Mouse (Mus musculus): ENCODE measurements around the gene Prkar1a.

Gene Prkar1a

DNA sequence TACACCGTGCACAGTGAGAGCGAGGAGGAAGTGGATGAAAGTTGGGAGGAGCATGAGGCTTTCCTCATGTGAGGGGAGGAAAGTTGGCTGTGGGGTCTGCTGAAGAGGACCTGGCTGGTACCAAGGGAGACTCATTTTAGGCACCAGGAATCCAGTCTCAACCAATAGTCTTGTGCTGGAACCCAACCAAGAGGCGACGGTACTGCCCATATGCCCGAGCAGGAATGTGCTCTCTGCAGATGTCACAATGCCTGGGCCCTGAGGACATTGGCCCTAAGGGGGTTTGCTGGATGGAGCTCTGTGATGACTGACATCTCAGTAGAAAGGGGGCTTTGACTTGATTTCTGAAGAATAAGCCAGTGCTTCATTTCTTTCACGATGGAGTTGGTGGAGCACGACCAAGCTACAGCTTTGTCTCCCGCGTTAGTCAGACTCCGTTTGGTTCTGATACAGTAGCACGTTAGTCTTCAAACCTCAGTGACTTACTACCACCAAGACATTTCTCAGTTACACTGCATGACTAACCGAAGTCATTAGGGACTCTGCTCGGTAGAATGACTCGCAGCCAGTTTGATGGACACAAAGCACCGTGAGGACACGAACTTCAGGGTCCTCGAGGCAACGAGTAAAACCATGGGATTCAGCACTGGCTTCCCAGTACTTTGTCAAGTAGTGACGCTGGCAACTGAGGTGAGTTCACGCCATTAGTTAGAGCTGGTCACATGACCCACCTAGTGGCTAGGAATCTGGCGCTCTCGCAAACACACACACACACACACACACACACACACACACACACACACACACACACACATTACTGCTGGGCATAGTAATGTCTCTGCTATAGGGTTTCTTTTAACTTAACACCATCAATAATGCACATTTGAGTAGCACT, 55.4 kb downstream of the Prkar1a start:
- DNase-seq (ENCODE audit: low read depth in 2 of 2, low spot score in 2 of 2) = no peak

- DNase-seq (ENCODE audit: low read depth in 2 of 2, low spot score in 2 of 2) = no peak
These were observed 56.3 kb downstream of the Prkar1a start for GRCm38 (mm10) chr11:109705336-109706054.

DNA sequence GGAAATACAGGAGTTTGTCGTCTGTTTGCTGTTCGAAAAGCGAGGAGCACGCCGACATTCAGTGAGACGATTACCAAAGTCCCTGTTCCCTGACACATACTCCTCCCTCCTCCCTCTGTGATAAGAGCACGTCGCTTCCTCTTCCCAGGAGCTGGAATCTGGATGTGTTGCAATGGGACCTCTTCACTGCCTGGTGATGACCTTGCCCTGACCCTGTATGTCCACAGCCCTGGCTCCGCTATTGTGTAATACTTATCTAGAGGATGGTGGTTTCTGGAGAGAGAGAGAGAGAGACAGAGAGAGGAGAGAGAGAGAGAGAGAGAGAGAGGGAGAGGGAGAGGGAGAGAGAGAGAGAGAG, 56.8 kb downstream of the Prkar1a start:
- no peak for DNase-seq (ENCODE audit: low read depth in 2 of 2, low spot score in 2 of 2)

DNA sequence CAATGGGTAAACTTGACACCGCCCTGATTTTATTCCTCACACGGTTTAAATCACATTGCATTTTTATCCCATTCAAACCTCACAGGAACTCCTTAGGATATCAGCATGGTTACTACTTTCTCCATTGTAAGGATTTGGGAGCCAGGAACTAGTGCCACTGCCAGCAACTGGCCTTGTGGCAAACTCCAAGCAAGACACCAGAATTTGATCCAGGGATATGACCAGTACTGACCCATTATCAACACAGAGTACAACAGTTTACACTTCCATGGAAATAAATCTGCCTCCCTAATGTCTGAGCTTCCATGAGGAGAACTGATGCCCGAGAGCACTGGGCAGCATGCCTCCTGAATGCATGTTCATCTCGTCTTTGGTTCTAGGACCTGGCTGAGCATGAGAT, 57.4 kb downstream of the Prkar1a start:
- no peak for DNase-seq (ENCODE audit: low read depth in 2 of 2, low spot score in 2 of 2)

- DNase-seq (ENCODE audit: low read depth in 2 of 2, low spot score in 2 of 2) = no peak
These were observed 58.2 kb downstream of the Prkar1a start for GRCm38 (mm10) chr11:109707442-109707841.

DNA sequence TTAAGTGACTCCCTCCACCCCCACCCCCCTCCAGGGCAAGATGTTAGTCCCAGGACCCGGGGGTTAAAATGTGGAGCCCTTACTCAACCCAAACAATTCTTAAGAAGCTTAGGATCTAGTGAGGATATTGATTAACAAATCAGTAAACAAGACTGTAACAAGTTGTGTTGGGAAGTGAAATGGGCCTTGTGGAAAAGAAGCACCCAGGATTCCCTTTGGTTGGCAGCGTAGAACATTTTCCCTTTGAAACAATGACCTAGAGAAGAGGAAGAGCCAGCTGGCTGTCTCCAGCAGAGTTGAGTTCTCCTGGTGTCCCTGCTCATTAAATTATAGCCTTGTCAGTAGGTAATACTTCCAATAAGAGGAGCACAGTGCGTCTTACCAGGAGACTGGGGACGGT, 59.6 kb downstream of the Prkar1a start:
- DNase-seq (ENCODE audit: low read depth in 2 of 2, low spot score in 2 of 2) = no peak

DNA sequence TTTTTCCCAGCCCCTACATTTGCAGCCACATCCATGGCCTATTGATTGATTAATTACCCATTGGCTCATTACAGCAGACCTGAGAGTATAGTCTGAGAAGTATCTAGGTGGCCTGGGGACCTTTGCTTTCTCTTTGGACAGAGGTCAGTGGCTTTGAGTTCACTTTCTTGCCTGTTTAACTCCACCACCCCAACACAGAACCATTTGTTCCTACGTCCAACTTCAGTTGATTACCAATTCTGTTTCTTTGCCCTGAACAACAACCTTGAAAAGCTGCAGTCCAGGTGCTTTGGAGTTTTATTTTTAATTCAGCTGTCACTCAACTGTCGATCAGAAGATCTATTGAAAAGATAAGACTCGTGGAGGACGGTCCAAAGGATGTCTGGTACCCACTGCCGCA, 60.3 kb downstream of the Prkar1a start:
- no peak for DNase-seq (ENCODE audit: low read depth in 2 of 2, low spot score in 2 of 2)

DNA sequence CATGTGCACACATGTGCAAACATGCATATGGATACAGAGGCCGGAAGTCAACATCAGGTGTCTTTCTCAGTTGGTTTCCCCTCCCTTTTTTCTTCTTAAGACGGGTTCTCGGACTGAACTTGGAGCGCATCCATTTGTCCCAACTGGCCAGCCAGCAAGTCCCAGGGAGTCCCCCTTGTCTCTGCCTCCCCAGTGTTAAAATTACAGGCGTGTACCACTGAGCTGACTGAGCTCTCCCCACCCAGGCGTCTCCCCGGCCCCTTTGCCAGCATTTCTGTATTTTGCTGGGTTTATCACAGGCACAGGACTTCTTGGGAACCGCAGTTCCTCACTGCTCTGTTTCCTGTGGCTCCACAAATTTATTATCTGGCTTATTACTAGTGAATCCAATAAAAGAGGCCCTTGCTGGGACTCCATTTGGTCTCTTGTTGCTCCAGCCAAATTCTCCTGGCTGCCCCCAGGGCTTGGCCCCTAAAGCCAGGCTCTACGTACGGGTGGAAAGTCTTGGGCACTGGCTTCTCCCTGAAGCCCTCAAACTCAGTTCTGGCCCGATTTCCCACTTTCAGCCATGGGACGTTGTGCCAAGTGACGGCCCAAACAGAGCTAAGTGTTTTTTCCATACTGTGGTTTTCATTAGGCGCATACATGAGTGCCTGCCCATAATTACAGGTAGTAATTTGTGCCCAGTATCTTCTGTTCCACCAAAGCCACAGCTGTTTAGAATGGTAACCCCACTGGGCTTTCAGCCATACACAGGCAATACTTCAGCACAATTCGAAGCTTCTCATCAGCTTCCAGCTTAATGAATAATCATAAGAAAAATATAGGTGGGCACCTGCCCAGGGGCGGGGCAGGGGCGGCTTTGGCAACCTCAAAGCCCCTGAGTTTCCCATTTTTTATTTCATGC, 65.4 kb downstream of the Prkar1a start:
- no peak for DNase-seq (ENCODE audit: low read depth in 2 of 2, low spot score in 2 of 2)

- DNase-seq (ENCODE audit: low read depth in 2 of 2, low spot score in 2 of 2) = no peak
These were observed 66.1 kb downstream of the Prkar1a start for GRCm38 (mm10) chr11:109715311-109715781.

GRCm38 (mm10) chr11:109716981-109717380, 67.8 kb downstream of the Prkar1a start:
- no peak for DNase-seq (ENCODE audit: low read depth in 2 of 2, low spot score in 2 of 2)

DNA sequence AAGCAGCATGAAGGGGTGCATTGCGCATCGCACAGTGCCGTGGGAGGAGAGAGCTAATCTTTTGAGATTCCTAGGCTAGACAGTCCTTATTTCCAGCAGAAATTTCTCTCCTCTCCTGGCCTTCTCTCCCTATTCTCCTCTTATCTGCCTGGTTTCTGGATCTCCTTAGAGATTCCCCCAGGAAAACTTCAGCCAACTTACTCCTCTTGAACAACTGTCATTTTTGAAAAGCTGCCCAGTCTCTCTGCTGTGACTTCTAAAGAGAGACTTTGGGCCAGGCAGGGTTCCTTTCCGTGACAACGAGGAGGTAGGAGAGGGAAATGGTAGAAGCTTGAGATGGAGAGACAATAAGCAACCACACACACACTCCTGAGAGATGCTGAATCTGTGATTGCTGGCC, 68.2 kb downstream of the Prkar1a start:
- no peak for DNase-seq (ENCODE audit: low read depth in 2 of 2, low spot score in 2 of 2)

DNA sequence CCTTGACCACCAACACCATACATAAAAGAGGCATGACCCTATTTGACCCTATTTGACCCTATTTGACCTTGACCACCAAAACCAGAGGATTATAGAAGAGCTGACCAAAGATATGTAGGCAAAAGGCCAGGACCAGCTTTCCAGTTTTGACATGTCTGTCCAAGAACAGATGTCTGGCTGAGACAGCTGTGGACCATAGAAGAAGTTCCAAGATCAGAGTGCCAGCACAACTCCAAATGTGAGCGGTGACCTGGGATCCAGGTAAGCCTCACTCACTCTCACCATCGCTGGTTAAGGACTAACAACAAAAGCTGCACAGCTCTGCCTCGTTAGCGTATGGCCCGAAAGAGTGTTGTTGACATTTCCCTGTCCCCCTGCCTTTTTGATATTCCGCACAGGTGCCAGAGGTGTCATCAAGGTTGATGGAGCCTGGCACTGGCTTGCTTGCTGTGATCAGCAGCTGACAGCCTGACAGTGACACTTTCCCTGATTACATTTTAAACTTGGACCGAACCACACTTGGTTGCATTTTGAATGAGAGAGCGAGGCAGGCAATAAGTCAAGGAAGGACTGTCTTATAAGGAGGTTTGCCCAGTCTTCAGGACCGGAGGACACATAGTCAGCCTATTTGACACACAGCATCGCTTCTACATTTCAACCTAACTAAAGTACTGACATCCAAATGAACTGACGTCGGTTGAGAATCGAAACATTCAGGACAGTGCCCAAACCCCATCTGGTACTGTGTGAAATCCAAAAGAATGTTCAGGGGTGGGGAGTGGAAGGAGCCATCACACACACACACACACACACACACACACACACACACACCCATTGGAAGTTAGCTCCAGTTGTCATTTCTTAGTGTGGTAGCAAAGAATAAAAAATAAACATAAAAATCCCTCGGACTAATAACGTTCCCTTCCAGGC, 69.0 kb downstream of the Prkar1a start:
- DNase-seq (ENCODE audit: low read depth in 2 of 2, low spot score in 2 of 2) = no peak
